Mouse (Mus musculus) spleen, postnatal 0 days (tissue): ENCODE measurements around the gene Olfr846. TPM values are rescaled to one million over a fixed set of nuclear protein-coding genes. Genes with fewer than 3 reads are reported as not detected.

Experiments
- polyA plus RNA-seq: library from polyadenylated mRNA; unstranded; fragments of >200 nt; fragmentation: Nextera tagmentation; extraction: Ambion mirVana; gene quantifications from 2 replicates; pipeline ENCODE4 v1.2.1, GENCODE M21; 2015

The Olfr846 gene
- not detected in 2 replicates for polyA plus RNA-seq

DNA sequence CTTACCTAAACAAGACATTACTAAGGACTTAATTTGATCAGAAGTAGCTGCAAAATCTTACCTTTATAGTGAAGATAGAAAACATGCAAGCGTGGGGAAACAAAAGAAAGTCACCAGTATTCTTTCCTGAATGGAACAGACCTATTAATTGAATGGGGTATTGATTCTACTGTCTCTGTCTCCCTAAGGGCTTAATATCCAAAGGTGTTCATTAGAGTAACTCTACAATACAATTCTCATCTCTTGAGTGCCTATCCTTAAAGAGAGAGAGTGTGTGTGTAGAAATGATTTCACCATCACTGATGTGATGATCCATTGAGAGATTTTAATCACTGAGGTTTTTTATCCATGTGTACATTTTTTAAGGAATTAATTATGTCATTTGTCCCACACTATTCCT lies at the start of gene Olfr846:
TSS of gene Olfr846 (minus strand) at position 101 of the 400 bp plus-strand sequence.

DNA sequence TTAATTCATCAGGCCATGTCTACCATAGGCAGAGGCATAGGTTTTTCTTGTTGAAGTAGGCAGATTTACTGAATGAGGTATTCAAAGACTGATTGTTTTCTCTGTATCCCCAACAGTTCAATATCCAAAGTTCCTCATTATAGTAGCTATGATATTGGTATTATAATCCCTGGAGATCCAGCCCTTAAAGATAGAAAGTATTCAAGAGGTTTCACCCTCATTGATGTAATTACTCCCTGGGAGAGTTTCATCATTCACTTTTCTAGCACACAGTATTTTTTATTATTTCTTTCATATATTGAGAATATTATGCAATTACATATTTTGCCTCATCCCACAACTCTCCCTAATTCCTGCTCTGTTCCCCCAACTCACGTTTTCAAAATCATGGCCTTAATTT lies 14.8 kb upstream of the Olfr846 start, which contains the start of gene Olfr847:
TSS of gene Olfr847 (minus strand) at position 101 of the 400 bp plus-strand sequence.

DNA sequence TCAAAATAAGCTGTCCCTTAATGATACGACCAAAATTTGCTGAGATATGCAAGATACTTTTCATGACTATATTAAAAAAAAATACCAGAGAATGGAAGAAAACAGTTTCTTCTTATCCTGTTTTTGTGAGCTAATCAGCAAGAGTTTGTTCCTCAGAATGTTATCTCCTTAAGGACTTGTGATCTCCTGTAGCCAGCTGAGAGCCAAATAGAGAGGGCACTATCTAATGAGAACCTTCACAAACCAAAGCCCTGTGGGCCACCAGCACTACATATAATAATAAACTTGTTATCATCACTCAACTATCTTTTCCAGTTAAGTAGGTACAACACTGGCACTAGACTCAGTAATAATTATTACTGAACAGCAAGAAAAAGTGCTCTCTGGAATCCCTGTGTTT lies 27.6 kb downstream of the Olfr846 start, which contains the start of gene Olfr845:
TSS of gene Olfr845 (plus strand) at position 301 of the 400 bp plus-strand sequence.

DNA sequence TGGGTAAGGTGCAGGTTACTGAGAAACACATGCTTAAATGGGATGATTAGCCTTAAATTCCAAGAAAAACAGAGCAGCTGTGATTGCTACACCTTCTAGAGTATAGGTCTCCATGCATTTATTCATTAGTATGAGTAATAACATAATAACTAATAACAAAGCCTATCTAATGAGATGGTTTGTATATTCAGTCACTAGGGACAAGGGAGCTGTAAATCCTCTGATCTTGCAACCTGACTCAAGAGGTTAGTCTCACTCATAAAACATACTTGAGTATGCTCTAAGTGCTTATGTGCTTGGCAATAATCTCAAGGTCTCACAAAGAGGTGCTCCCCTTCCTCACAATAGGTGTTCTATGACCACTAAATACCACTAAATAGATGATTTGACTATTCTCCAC lies 47.8 kb downstream of the Olfr846 start, which contains the start of gene Olfr844:
TSS of gene Olfr844 (plus strand) at position 301 of the 400 bp plus-strand sequence.

Other genes with a start within 250 kb of the Olfr846 start
- gene Olfr836, start 243.6 kb downstream of the Olfr846 start, polyA plus RNA-seq: not detected in 2 replicates
- gene Olfr837, start 227.7 kb downstream of the Olfr846 start, polyA plus RNA-seq: not detected in 2 replicates
- not detected in 2 replicates for gene Olfr839-ps1, start 186.7 kb downstream of the Olfr846 start, polyA plus RNA-seq
- not detected in 2 replicates for gene Olfr843, start 112.0 kb downstream of the Olfr846 start, polyA plus RNA-seq
- not detected in 2 replicates for gene Olfr844, start 47.7 kb downstream of the Olfr846 start, polyA plus RNA-seq
- gene Olfr845, start 27.5 kb downstream of the Olfr846 start, polyA plus RNA-seq: not detected in 2 replicates
- not detected in 2 replicates for gene Olfr847, start 14.7 kb upstream of the Olfr846 start, polyA plus RNA-seq
- gene Olfr849, start 76.3 kb upstream of the Olfr846 start, polyA plus RNA-seq: not detected in 2 replicates
- not detected in 2 replicates for gene Olfr850, start 114.2 kb upstream of the Olfr846 start, polyA plus RNA-seq
- gene Olfr851, start 129.3 kb upstream of the Olfr846 start, polyA plus RNA-seq: not detected in 2 replicates
- not detected in 2 replicates for gene Olfr853, start 177.1 kb upstream of the Olfr846 start, polyA plus RNA-seq
- gene Olfr854, start 203.4 kb upstream of the Olfr846 start, polyA plus RNA-seq: not detected in 2 replicates
- not detected in 2 replicates for gene Olfr855, start 218.6 kb upstream of the Olfr846 start, polyA plus RNA-seq